Mouse (Mus musculus) adipose tissue, adult 10 weeks (tissue): ENCODE results near the gene Kcmf1. TPM values are rescaled to one million over a fixed set of nuclear protein-coding genes. Genes with fewer than 3 reads are reported as not detected.

Source experiments
- polyA plus RNA-seq: library from polyadenylated mRNA; stranded (reverse); fragments of 350-450 nt; fragmentation: Illumina TruSeq; extraction: RNeasy Lipid Tissue Mini Kit (QIAGEN cat#74804); gene quantifications from one replicate; pipeline ENCODE4 v1.2.3, GENCODE M21; 2014; ENCODE audit warnings: low read depth, low replicate concordance

Kcmf1 gene
- polyA plus RNA-seq = 52.4 TPM

DNA sequence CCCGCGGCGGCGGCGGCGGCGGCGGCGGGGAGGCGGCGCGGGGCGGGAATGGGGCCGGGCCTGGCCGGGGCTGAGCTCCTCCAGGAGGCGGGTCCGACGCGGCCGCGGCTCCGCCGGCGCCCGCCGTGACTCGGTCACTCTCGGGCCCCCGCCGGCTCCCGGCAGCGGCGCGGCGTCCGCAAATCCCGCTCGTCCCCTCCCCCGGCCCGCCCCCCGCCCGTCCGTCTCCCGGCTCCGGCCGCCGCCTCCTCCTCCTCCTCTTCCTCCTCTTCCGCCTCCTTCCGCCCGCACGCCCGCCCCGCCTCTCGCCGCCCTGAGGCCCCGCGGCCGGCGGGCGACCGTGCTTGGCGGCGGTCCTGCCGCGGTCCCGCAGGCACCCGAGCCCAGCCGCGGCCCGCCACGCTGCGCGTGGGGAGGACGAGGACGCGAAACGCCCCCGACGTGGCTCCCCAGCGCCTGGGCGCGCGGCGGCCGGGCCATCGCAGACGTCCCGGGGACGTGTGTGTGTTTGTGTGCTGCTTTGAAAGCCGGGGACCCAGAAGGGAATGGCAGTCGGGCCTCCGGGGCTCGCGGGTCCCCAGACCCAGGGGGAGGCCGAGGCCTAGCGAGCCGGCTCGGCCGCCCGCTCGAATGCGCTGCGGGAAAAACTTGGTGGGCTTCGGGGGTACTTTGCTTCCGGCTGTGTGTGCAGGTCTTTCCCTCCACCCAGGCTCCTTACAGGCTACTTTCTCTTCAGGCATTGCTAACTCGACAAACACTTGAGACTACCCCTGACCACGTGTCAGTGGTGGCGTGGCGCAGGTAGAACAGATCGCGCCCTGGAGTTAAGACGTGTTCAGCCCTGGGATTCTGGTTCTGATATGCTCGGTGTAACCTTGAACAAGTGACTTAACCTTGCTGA lies at the start of gene Kcmf1:
Gene Kcmf1 (minus strand): TSS at position 199 of the 901 bp plus-strand sequence.

Other genes starting within 250 kb of the Kcmf1 start
- gene Tcf7l1, start 110.7 kb downstream of the Kcmf1 start, polyA plus RNA-seq = 19.0 TPM
- 215 TPM for gene Tmsb10, start 58.8 kb upstream of the Kcmf1 start, polyA plus RNA-seq